Mouse (Mus musculus) lung, adult 18-20 months (tissue): ENCODE data around the gene Palld.

Source experiments
- DNase-seq, 2 experiments: peaks; one replicate each; pipeline ENCODE4 v3.0.0; 2022; ENCODE audit warnings: mixed read lengths in 2 of 2

Gene Palld

DNA sequence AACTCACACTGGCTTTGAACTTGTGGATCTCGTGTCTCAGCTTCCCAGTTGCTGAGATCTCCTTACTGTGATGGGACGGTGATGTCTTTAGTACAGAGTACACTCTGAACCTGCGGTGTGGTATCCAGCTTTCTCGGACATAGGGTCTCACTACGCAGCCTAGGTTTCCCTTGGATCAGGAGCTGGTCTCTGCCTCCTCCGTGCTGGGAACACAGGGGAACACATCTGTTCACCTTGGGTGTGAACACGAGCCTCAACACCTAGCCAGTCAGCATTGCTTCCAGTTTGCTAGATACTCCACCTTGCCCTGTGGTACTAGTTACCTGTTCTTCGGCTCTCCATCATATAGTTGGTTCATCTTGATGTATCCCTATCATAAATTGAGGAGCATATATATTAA lies 413.9 kb downstream of the Palld start:
- no peak for DNase-seq

DNA sequence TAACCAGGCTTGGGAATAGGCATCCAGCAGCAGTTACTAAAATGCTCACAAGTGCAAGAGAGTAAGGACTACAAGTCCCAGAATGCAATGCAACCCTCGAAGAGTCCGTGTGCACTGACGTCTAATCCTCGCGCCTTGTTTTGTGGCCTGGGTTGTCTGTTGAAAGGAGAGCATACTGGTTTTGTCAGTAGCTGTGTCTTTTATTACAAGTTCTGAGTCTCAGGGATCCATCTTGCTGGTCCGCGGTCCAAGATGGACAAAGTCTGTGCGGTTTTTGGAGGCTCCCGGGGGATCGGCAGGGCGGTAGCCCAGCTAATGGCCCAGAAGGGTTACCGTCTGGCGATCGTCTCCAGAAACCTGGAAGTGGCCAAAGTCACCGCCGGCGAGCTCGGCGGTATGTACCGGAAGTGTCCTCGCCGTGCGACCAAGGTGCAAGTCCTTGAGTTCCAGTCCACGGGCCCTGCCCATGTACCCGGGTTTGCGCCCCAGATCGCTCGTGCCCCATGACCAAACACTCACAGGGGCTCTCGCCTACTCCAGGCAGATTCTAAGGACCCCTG lies 414.8 kb downstream of the Palld start, which contains the start of gene Cbr4:
Gene Cbr4 (plus strand): TSS at position 138 of the 560 bp plus-strand sequence.
- peak; percentile 87 to 91 for DNase-seq

DNA sequence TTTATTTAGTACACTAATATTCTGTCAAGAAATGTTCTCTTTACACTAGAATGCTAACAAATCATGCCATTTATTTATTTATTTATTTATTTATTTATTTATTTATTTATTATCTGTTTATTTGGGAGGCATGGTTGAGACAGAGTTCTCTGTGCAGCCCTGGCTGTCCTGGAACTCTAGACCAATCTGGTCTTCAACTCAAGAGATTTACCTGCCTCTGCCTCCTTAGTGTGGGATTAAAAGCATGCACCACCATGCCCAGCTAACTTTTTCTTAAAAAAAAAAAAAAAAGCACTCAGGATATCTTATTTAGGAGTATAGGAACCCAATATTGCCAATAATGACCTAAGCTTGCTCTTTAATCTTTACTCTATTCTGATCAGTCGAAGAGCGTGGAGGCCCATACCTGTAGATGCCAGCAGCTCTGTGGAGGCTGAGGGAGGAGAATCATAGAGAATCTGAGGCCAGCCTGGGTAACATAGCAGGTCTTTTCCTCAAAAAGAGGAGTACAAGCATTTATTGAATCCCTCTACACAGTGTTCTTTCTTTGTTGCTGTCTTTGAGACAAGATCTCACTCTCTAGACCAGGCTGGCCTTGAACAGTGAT lies 415.5 kb downstream of the Palld start:
- DNase-seq: no peak

DNA sequence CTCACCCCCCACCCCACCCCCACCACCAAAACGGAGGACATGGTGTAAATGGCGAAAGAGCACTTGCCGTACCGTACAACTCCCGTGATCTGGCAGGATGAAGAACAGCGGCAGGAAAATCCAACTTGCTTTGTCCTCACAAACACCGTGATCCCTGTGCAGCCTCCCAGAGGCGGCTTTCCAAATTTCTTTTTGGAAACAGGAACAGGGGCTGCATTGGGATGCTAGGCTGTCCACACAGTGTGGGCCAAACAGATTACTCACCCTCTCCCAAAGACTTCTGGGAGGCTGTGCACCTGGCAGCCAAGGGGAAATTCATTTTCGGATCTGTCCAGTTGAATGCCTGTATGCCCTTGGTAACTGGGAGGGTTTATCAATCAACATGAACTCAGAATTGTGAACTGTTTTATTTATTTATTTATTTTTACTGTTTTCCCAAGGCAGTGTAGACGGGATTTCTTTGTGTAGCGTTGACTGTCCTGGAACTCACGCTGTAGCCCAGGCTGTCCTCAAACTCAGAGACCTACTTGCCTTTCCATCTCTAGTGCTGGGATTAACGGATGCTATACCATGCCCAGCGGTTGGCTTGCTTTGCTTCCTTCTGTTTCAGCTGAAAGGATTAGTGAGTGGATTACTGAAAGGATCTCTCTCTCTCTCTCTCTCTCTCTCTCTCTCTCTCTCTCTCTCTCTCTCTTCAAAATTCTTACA lies 422.1 kb downstream of the Palld start:
- DNase-seq: no peak

DNA sequence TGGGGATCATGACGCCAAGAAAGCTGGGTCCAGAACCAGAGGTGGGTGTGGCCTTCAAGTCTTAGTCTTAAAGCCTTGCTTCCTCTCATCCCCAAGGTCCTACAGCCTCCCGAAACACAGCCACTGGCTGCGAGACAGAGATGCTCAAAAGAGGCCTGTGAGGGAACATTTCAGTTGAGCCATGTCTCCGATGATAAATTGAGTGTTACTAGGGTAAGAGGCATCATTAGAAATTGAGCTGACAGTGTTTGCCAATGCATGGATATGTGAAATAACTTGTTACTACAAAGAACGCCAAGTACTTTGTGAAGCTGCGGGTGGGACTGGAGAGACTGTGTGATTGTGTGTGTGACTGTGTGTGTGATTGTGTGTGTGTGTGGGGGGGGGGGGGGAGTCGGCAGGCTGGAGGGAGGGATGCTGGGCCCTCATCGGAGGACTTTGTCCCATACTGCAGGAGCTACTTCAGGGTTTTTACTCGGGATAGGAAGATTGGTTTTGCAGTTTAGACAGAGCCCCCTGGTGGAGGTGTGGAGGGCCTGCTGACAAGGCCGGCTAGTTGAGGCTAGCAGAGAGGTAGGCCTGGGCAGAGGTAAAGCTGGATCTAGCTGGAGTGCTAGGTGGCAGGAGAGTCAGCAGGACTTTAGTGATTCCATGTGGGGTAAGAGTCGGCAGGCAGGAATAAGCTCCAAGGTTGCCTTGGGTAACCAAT lies 422.8 kb downstream of the Palld start:
- DNase-seq: peak; percentile 67 to 74

DNA sequence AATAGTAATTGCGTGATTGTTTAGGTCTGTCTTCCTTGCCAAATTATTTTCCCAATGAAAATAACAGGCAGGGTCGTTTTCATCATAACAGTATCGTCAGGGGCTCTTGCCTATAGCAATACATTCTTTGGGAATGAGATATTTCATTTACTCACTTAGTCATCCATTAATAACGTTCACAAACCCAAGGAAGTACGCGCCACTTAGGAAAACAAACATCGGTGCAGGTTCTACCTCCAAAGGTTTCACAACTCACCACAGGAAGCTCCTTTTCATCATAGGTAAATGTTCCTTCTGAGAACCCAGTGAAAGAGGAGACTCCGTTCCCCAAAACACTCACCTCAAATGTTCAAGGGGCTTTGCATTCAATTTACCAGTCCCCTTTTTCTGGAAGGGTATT lies 423.7 kb downstream of the Palld start:
- peak in 1 of 2 experiments; percentile 61 for DNase-seq

DNA sequence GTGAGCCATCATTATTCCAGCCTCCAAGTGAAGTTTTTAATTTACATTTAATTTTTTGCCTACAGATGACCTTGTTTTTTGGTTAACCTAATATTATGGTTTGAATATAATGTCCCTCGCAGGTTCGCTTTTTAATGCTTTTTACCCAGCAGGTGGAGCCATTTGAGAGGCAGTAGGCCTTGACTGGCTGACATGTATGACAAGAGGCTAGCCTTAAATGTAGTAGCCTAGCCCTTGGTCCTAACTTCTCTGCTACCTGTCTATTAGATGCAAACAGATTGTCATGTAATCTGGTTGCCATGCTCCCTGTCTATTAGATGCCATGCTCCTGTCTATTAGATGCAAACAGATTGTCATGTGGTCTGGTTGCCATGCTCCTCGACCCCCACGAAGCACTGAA lies 424.3 kb downstream of the Palld start:
- DNase-seq: no peak

DNA sequence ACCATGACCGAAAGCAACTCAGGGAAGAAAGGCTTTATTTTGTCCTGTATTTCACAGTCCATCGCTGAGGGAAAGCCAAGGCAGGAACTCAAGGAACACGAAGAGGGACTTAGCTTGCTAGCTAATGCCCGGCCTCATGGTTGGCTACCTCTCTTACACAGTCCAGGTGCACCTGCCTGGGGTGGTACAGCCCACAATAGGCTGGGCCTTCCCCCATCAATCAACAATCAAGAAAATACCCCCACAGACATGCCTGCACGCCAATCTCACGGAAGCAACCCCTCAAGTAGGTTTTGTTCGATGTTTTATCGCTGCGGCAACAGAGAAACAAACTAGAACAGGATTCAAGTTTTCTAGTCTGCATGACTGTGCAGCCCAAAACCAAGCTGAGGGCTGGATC lies 426.3 kb downstream of the Palld start:
- no peak for DNase-seq

DNA sequence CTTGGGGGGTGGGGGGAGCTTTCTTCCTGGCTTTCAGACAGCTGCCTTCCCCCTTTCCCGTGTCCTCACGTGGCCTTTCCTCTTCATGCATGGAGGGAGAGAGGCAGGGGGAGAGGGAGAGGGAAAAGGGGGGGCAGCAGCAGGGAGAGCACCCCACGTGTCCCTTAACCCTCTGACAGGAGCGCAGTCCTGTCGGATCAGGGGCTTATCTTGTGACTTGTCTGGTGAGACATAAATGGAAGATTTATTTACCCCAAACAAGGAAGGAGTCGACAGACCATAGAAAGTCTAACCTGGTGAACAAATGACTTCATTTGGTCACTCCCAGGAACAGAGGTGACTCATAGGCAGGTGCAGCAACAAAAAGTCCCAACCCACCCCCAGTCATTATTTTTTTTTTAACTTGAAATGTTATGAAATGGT lies 427.2 kb downstream of the Palld start:
- DNase-seq: no peak

DNA sequence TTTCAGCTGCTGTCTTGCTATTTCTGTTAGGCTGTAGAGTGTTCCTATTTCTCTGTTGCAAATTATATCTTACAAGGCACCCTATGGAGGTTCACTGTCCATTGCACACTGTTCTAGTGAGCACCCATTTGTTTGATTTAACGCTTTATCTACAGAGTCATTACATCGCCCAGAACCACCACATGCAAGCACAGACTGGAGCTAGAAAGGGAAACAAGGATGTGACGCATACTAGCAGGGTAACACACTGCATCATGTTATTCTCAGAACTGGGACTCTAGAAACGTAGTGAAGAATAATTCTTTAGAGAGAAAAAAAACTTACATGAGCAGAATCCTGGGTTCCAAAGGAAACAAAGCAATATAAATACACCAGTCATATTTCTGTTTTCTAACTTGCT lies 432.3 kb downstream of the Palld start:
- DNase-seq: no peak

DNA sequence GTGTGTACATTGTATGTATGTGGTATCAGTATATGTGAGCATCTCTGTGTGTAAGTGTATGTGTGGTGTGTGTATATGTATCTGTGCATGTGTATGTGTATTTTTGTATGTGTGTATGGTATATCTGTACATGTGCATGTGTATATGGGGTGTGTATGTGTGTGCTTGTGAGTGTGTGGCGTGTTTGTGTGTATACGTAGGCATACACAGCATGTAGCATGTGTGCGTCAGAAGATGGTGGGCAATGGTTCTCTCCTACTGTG lies 435.0 kb downstream of the Palld start:
- no peak for DNase-seq

DNA sequence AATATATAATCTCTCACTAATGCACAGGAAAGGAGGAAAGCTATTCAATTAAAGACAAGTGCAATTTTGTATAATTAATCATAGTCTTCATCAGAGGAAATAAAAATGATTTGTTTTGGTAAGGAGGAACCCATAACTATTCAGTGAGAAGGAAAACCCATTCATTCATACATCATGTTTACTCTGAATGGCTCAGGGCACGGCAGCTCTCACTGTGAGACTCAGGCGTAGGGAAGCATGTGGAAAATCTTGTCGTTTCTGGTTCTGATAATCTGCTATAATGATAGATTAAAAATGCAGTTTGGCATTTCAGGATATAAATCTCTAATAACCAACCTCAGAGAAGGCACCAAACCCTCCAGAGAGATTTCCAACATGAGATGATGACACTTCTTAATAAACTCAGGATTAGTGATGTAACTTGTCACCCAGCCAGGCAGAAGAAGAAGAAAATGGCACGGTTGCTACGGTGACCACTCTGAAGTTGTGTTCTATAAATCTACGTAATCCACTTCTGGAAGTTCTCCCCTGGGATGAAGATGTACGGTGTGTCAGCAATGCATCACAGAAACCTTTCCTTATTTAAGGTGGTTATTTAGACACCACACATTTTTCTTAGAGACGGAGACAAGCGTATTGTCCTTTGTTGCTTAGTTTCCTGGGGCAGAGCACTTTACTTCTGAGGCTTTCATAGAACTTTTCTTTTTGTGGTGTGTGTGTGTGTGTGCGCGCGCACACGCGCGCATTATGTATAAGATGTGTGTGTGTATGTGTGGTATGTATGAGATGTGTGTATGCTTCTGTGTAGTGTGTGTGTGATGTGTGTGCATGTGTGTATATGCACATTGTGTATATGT lies 435.6 kb downstream of the Palld start:
- DNase-seq: no peak

DNA sequence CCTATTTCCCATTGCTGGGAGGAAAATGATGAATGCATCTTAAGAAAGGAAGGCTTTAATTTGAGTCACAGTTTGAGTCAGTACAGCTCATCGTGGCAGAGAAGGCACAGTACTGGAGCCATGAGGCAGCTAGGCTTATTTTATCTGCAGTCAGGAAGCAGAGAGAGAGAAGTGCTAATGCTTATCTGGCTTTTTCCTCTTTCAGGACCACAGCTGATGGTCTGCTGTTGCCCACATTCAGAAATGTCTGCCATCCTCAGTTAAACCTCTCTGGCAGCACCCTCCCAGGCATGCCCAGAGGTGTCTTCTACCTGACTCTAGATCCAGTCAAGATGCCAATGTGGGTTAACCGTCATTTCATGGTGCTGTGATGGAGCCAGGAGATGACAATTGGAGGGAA lies 438.1 kb downstream of the Palld start:
- no peak for DNase-seq

DNA sequence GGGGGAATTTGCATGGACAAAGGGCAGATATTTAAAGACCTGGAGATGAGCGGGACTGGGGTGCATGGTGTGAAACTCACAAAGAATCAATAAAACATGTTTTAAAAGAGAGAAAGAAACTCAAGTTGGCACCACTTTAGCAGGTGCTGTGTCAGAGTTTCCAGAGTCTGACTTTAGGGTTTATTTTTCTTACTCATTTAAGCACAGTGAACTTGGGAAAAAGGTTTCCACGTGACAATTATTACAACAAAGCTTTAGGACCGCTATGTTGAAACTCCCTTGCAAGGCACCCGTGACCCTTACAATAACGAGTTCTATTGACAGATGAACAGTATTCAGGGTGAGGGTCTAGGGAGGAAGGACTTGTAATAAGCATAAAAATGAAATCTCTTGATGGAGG lies 440.3 kb downstream of the Palld start:
- DNase-seq: no peak
